Mouse (Mus musculus): ENCODE data around the gene Fscn1. TPM values are rescaled to one million over a fixed set of nuclear protein-coding genes. Genes with fewer than 3 reads are reported as not detected.

The Fscn1 gene
- polyA plus RNA-seq, 1 experiment from 2014 or later = 520 TPM

- peak; percentile 40 for DNase-seq (ENCODE audit: low spot score)
- no peaks in the 10 kb centered on the region for H3K9me3 ChIP-seq (replicated peaks; ENCODE audit: control insufficient read depth, low read length)
- H3K9ac ChIP-seq (replicated peaks; ENCODE audit: low read length) = peak overlapping the region; percentile 43
- H3K4me1 ChIP-seq (ENCODE audit: control insufficient read depth, insufficient read depth, low read length) = peaks cover 7% of the 10 kb centered on the region
- ATAC-seq (replicated peaks; ENCODE audit: insufficient number of reproducible peaks, low FRiP score, low TSS enrichment, low read depth) = no peak
- no peaks in the 10 kb centered on the region for H3K27me3 ChIP-seq (ENCODE audit: control insufficient read depth, insufficient read depth, low read length)
- no peaks in the 10 kb centered on the region for H3K36me3 ChIP-seq (replicated peaks; ENCODE audit: control insufficient read depth, insufficient read depth, low read depth, low read length)
- WGBS = 23% methylated on average over 4 of the region's 4 CpGs
- peak overlapping the region; percentile 95 for H3K27ac ChIP-seq (replicated peaks; ENCODE audit: low read depth, low read length)
- H3K4me3 ChIP-seq (ENCODE audit: low read depth, low read length) = no peak overlapping the region
- peak overlapping the region; percentile 30 for H3K4me2 ChIP-seq (ENCODE audit: low read depth, low read length)
Measured at GRCm38 (mm10) chr5:143000091-143000490, 39.9 kb downstream of the Fscn1 start.

DNA sequence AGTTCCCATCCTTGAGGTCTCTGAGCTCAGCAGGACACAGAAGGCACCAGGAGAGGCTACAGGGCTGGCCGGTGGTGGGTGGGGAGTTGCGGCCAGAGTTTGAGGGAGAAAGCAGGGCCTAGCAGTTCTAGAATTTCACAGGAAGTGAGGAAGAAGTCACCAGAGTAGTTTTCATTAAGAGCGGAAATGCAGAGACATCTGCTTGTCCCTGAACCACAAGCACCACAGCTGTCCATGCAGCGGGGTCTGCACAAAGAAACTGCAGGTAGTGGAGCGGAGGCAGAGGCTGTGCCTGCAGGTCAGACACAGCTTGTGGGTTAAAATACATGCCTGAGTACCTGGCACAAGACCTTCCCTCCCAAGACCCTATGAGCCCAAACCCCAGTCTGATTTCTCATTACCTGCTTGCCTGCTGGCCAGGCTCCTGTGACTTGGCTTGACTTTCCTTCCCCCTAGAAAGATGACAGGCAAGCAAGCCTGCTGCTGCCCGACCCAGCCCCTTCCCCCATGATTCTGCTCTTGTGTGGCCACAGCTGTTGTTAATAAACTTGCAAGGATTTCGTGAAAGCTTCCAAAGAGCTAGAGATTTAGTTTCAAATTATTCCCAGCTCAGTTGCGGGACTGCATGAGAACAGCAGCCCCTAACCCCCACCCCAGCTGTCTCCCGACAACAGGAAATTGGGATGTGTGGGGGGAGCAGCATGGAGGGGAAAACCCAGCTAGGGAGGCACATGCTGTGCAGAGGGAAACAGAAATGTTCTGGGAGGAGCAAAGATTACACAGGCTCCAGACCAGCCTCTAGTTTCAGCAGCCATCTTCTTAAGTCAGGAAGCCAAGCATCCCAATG lies 40.7 kb downstream of the Fscn1 start:
- Histone ChIP-seq H3K4me2 (ENCODE audit: low read depth, low read length) (peak overlapping the region; percentile 30), H3K27me3 (ENCODE audit: control insufficient read depth, insufficient read depth, low read length) (no peaks in the 10 kb centered on the region), H3K9me3 (replicated peaks; ENCODE audit: control insufficient read depth, low read length) (no peaks in the 10 kb centered on the region), H3K9ac (replicated peaks; ENCODE audit: low read length) (peak overlapping the region; percentile 43), H3K4me3 (ENCODE audit: low read depth, low read length) (no peak overlapping the region), H3K27ac (replicated peaks; ENCODE audit: low read depth, low read length) (peak overlapping the region; percentile 95), H3K4me1 (ENCODE audit: control insufficient read depth, insufficient read depth, low read length) (peaks cover 7% of the 10 kb centered on the region), H3K36me3 (replicated peaks; ENCODE audit: control insufficient read depth, insufficient read depth, low read depth, low read length) (no peaks in the 10 kb centered on the region)
- peak; percentile 95 for DNase-seq (ENCODE audit: low spot score)
- 18% methylated on average over 9 of the region's 9 CpGs for WGBS
- peak; percentile 96 for ATAC-seq (replicated peaks; ENCODE audit: insufficient number of reproducible peaks, low FRiP score, low TSS enrichment, low read depth)

- Histone ChIP-seq H3K4me2 (ENCODE audit: low read depth, low read length) (no peak overlapping the region), H3K36me3 (replicated peaks; ENCODE audit: control insufficient read depth, insufficient read depth, low read depth, low read length) (peaks cover 2% of the 10 kb centered on the region; the same call in 1 of the 2 replicates), H3K27me3 (ENCODE audit: control insufficient read depth, insufficient read depth, low read length) (no peaks in the 10 kb centered on the region), H3K4me3 (ENCODE audit: low read depth, low read length) (no peak overlapping the region), H3K4me1 (ENCODE audit: control insufficient read depth, insufficient read depth, low read length) (no peaks in the 10 kb centered on the region), H3K27ac (replicated peaks; ENCODE audit: low read depth, low read length) (peak overlapping the region; percentile 38; the same call in 1 of the 2 replicates), H3K9ac (replicated peaks; ENCODE audit: low read length) (no peak overlapping the region), H3K9me3 (replicated peaks; ENCODE audit: control insufficient read depth, low read length) (no peaks in the 10 kb centered on the region)
- WGBS = 22% methylated on average over 10 of the region's 11 CpGs
- no peak for ATAC-seq (replicated peaks; ENCODE audit: insufficient number of reproducible peaks, low FRiP score, low TSS enrichment, low read depth)
- peak; percentile 32 for DNase-seq (ENCODE audit: low spot score)
Measured at GRCm38 (mm10) chr5:143009383-143009782, 49.2 kb downstream of the Fscn1 start.

GRCm38 (mm10) chr5:143017401-143017800 lies 57.3 kb downstream of the Fscn1 start:
- Histone ChIP-seq H3K4me2 (ENCODE audit: low read depth, low read length) (no peak overlapping the region), H3K9ac (replicated peaks; ENCODE audit: low read length) (no peak overlapping the region), H3K4me1 (ENCODE audit: control insufficient read depth, insufficient read depth, low read length) (no peaks in the 10 kb centered on the region), H3K9me3 (replicated peaks; ENCODE audit: control insufficient read depth, low read length) (no peaks in the 10 kb centered on the region), H3K36me3 (replicated peaks; ENCODE audit: control insufficient read depth, insufficient read depth, low read depth, low read length) (peaks cover 2% of the 10 kb centered on the region), H3K4me3 (ENCODE audit: low read depth, low read length) (no peak overlapping the region), H3K27me3 (ENCODE audit: control insufficient read depth, insufficient read depth, low read length) (no peaks in the 10 kb centered on the region), H3K27ac (replicated peaks; ENCODE audit: low read depth, low read length) (no peak overlapping the region)
- WGBS = 83% methylated on average over 5 of the region's 5 CpGs
- no peak for ATAC-seq (replicated peaks; ENCODE audit: insufficient number of reproducible peaks, low FRiP score, low TSS enrichment, low read depth)
- DNase-seq (ENCODE audit: low spot score) = no peak

Other genes starting within 250 kb of the Fscn1 start
- 26.4 and 31.0 TPM in 2 replicates for gene Tnrc18, start 142.7 kb upstream of the Fscn1 start, polyA plus RNA-seq (2014; fragmentation: Nextera tagmentation; extraction: Ambion mirVana)
- gene Fbxl18, start 64.9 kb upstream of the Fscn1 start, polyA plus RNA-seq (2014; fragmentation: Nextera tagmentation; extraction: Ambion mirVana) = 7.6 and 8.4 TPM in 2 replicates
- gene Actb, start 53.6 kb upstream of the Fscn1 start, polyA plus RNA-seq (2014; fragmentation: Nextera tagmentation; extraction: Ambion mirVana) = 16,388 and 16,949 TPM in 2 replicates
- gene Rnf216, start 152.7 kb downstream of the Fscn1 start, polyA plus RNA-seq (2014; fragmentation: Nextera tagmentation; extraction: Ambion mirVana) = 34.4 and 35.6 TPM in 2 replicates
- gene Olfr718-ps1, start 187.2 kb downstream of the Fscn1 start, polyA plus RNA-seq (2014; fragmentation: Nextera tagmentation; extraction: Ambion mirVana) = not detected in 2 replicates
- 9.7 and 12.0 TPM in 2 replicates for gene Rbak, start 220.4 kb downstream of the Fscn1 start, polyA plus RNA-seq (2014; fragmentation: Nextera tagmentation; extraction: Ambion mirVana)
- not detected in 2 replicates for gene Spdye4b, start 220.7 kb downstream of the Fscn1 start, polyA plus RNA-seq (2014; fragmentation: Nextera tagmentation; extraction: Ambion mirVana)